Mouse (Mus musculus) T-helper 17 cell (primary cell): ENCODE results near the gene Gab1.

Source experiments
- in situ Hi-C, 2 experiments: fragments of 300-600 bp; cut with MboI, MseI; formaldehyde crosslinking; loops; 1 replicate in 1 of 2; 2 replicates in 1 of 2; pipeline ENCODE4 v1.15.1; 2025; ENCODE audit warnings: high pct_unique_total_duplicates in 2 of 2

Gene Gab1

DNA sequence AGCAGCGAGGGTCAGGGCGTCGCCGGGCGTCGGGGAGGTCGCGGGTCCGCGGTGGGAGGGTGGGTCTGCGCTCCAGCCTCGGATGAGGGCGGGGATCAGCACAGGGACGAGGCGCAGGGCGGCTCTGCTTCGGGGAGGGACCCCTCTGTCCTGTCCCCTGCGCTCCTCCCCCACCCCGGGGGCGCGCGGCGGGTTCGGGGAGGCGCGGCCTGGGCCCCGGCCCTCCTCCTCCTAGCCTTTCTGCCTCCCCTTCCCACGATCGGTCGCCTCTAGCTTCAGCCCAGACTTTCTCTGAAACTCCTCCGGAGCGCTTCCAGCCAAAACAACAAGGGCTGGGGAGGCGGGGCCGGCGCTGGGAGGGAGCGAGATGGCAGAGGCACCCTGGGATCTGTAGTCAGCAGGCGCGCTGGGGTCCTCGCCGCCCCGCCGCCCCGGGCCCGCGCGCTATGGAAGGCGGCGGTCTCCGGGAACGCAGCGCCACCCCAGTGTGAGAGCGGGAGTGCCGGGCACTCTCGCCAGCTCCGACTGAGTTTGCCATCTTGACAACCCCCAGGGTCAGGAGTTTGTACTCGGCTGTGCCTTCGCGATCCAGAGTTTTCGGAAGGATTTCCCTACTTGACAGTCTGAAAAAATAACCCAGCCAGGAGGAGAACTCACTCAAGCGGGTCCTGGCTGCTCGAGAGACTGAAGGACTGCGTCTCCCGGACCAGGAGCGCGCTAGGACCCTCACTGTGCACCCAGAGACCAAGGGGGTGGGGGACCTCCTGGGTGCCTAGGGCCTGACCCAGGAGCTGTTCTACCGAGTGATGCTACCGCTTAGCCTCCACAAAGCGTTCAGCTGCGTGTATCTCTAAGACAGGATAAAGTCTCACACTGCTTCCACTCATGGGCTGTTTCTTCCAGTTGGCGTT is at the start of gene Gab1:
Gab1 (minus strand) TSS at position 324 of the 911 bp plus-strand sequence.
- in situ Hi-C loops = no loop called here

- in situ Hi-C loops = loop anchor here (10.0 kb wide), 2 partner anchors 514 to 1444 kb away; no protein-coding TSS in a partner anchor
These were observed 48.5 kb upstream of the Gab1 start for GRCm38 (mm10) chr8:80928770-80929169.

- in situ Hi-C loops = loop anchor here (10.0 kb wide), 2 partner anchors 509 to 1439 kb away; no protein-coding TSS in a partner anchor
These were observed 43.5 kb upstream of the Gab1 start for GRCm38 (mm10) chr8:80923794-80924316.

DNA sequence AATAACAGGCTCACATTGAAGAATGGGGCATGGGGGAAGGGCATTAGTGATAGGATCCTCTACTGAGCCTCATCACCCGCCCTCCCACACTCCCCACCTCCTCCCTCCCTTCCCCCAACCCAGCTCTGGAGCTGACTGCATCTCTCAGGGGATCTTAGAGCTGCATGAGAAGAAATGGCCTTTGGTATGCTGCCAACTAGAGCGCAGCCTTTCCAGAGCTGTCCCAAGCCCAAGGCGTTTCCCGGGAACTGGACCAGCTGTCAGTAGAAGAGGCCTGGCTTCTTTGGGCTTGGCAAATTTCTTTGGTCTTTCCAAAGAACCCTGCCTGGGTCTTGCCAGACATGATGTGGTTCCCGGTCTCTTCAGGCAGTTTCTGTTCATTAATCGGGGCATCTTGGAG is 42.3 kb upstream of the Gab1 start:
- in situ Hi-C loops = loop anchor here (10.0 kb wide), 2 partner anchors 508 to 1438 kb away; no protein-coding TSS in a partner anchor

- in situ Hi-C loops = no loop called here
These were observed 38.8 kb upstream of the Gab1 start for GRCm38 (mm10) chr8:80919130-80919529.

GRCm38 (mm10) chr8:80918531-80918930 is 38.2 kb upstream of the Gab1 start:
- in situ Hi-C loops = no loop called here

GRCm38 (mm10) chr8:80916463-80917235 is 36.3 kb upstream of the Gab1 start:
- in situ Hi-C loops = no loop called here

DNA sequence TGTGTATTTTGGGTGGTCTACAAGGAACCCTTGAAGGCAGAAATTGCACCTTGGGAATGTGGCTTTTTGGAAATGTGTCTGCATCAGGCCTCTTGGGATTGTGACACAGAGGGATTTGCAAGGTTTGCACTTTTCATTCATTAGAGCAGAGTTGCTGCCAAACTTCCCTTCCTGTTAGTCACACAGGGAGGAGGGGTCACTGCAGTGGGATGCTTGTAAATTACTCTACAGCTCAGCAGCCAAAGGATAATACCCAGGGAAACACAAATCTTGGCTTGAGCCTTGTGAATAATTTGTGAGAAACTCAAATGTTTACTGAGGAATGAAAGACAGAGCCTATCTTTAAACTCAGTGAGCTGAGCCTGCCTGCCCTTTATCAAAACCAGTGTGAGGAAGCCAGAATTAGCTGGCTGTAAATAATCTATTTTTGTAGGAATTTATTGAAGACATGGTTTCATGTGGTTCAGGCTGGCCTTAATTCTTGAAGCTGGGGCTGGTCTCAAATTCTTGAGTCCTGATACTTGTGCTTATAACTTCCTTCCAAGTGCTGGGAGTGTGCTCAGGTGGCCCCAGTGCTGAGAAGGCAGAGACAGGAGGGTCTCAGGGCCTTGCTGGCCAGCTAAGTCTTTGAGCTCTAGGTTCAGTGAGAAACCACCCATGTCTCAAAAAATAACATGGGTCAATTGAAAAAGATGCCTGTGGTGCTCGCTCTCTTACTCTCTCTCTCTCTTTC is 32.9 kb upstream of the Gab1 start:
- in situ Hi-C loops = no loop called here

- in situ Hi-C loops = no loop called here
These were observed 31.1 kb upstream of the Gab1 start for GRCm38 (mm10) chr8:80911400-80911799.

DNA sequence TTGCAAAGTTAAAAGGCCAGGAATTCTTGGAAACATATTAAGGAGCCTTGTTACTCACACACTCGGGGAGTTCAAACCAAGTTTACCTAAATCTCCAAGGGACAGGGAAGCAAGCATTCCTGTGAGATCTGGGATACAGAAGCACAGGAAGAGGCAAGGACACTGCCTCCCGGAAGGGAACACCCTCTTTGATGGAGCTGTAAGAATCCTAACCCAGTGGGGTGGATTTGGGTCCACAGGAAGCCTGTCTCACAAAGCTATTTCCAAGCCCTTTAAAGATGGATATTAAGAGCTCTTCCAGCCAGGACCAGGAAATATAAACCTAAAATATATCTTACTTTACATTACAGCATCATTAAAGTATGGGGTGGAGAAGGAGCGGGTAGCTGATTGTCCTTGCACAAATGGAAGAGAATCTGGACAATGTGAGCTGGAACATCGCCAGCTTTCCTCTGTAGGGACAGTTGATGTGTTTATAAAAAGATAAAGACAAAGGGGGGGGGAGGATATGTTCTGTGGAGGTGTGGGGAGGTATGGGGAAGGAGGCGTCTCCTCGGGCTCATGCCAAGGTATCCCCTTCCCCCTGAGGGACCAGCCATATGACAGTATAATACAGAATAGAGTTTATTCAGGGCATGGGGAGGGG is 28.1 kb upstream of the Gab1 start:
- in situ Hi-C loops = no loop called here

DNA sequence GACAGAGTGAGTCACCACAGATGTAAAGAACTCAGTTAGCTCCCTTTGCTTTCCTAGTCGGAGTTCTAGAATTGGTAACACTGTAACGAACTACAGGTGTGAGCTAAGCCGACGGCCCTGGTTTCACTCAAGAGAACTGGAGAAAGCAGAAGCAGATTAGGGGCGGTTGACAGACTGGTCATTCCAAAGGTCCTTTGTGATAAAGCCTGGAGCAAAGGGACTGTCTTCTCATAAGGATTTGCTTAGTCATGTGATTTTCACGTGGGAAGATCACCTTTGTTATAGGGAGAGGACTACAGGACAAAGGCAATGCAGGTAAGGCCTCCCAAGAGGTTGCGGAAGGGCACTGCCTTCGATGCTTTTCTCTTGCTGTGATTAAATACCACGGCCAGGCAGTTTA is 22.0 kb upstream of the Gab1 start:
- in situ Hi-C loops = no loop called here

DNA sequence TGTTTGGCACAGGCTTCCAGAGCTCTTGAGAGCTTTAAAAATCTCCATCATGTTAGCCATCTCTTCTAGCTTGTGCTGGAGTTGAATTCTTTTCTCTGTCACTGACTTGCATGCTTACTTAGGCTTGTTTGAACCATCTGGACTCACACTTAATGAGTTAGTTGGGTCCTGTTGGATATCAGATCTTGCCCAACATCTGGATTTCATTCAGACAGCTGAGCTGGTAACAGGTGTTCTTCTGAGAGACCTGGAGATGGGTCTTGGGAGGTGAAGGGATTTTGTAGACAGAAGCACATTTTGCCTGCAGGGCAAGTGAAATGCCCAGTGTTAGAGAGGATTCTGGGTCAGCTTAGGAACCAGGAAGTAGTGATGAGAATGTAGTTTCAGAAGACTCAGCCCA is 19.0 kb upstream of the Gab1 start:
- in situ Hi-C loops = no loop called here

DNA sequence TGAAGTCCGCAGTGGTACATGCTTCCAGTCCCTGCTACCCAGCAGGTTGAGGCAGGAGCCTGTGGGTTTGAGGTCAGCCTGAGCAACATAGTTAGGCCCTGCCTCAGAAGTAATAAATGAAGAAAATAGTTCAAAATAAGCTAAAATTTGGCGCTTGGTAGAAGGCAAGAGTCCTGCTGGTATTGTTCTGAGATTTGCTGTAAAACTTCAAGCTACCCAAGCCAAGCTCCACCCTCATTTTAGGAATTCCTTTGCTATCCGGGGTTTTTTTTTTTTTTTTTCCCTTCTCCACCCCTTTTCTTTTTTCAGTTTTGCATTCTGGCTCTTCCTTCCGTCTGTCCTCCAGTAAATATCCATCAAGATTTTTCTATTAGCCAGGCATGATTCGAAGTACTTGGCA is 15.7 kb upstream of the Gab1 start:
- in situ Hi-C loops = no loop called here

DNA sequence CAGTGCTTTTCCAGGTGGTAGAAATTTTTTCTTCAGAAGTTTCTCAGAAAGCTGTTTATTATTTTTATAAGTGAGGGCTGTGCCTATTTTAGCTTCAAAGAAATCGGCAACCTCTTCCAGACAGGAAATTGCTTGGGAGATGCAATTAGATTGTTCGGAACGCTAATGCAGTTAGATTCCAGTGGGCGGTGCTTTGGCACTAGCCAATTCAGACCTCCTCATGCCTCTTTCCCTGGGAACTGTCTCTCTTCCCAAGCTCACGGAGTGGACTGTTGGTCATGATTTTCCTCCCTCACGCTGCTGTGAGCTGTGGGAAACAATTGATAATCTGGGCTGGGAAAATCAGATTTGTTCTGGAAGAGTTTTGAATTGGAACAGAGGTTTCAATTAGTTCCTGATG is 15.1 kb upstream of the Gab1 start:
- in situ Hi-C loops = no loop called here

DNA sequence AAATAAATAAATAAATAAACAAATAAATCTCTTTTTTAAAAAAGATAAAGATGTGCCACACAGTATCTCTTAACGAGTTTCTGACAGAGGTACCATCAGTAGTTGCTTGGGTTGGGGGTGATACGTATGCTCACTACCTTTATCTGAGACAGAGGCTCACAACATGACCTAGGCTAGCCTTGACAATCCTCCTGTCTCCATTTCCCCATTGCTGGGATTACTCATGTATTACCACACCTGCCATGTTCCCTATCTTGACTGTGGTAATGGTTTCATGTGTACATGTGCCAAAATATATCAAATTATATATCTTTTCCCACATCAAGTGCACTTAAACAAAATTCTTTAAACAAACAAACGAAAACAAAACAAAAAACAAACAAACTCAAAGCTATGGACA is 14.2 kb upstream of the Gab1 start:
- in situ Hi-C loops = no loop called here

GRCm38 (mm10) chr8:80879426-80880195 is 708 bp downstream of the Gab1 start:
- in situ Hi-C loops = no loop called here

GRCm38 (mm10) chr8:80878801-80879425 is 1.4 kb downstream of the Gab1 start:
- in situ Hi-C loops = no loop called here

DNA sequence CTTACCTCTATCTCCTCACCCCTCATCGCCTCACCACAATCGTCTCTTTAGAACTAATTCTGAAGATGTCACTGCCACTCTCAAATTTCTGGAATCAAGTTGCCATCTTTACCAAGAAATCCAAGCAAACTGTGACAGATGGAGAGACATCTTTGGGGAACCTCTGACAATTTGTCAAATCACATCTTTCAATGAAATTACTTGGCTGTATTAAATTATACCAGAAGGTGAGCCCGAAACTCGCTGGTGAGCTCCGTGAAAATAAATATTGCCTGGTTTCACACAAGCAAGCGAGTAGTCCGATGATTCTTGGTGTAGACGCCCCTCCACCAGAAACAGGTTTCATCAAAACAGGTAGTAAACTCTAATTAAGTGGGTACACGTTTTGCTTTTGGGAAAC is 2.2 kb downstream of the Gab1 start:
- in situ Hi-C loops = no loop called here

DNA sequence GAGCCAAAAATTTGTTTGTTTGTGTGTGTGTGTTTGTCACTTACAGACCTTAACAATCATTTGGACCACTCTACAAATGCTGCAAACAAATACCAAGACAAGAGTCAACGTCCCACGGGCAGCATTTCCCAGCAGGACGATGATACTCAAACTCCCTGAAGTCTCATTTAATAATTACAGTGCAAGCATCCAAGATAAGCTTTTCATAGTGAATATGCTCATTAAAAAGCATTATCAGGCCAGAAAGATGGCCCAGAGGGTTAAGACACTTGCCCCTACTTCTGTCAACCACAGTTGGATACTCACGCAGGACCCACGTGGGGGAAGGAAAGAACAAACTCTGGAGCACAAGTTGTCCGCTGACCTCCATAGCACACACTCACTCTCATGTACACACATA is 4.8 kb downstream of the Gab1 start:
- in situ Hi-C loops = no loop called here
